Mouse (Mus musculus): Measurements from ENCODE around the gene Mrap2. TPM values are rescaled to one million over a fixed set of nuclear protein-coding genes. Genes with fewer than 3 reads are reported as not detected.

The Mrap2 gene
- polyA plus RNA-seq, 1 experiment: not detected

GRCm38 (mm10) chr9:87167001-87167830 lies 23.1 kb downstream of the Mrap2 start:
- no peak for TF ChIP-seq GATA1 (IDR thresholded peaks at IDR 0.05; ENCODE audit: low read length)

- no peak for TF ChIP-seq GATA1 (IDR thresholded peaks at IDR 0.05; ENCODE audit: low read length)
Observed at GRCm38 (mm10) chr9:87168051-87168450, 23.9 kb downstream of the Mrap2 start.

GRCm38 (mm10) chr9:87169144-87169543 lies 25.0 kb downstream of the Mrap2 start:
- TF ChIP-seq GATA1 (IDR thresholded peaks at IDR 0.05; ENCODE audit: low read length): no peak

- no peak for TF ChIP-seq GATA1 (IDR thresholded peaks at IDR 0.05; ENCODE audit: low read length)
Observed at GRCm38 (mm10) chr9:87170891-87171290, 26.8 kb downstream of the Mrap2 start.

DNA sequence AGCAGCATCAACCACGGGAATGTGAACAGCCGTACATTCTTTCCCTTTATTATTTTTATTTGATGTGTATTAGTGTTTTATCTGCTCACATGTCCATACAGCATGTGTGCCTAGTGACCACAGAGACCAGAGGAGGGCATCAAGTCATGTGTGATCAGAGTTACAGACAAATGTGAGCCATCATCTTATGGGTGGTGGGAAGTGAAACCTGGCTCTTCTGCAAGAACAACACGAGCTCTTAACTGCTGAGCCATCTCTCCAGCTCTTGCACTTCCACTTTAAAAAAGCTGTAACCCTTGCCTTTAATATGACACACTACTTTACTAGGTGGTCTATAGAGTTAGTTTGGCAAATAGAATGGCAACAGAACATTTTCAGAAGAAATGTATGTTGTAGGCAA lies 27.4 kb downstream of the Mrap2 start:
- no peak for TF ChIP-seq GATA1 (IDR thresholded peaks at IDR 0.05; ENCODE audit: low read length)

GRCm38 (mm10) chr9:87178534-87178933 lies 34.4 kb downstream of the Mrap2 start:
- TF ChIP-seq GATA1 (IDR thresholded peaks at IDR 0.05; ENCODE audit: low read length): no peak

DNA sequence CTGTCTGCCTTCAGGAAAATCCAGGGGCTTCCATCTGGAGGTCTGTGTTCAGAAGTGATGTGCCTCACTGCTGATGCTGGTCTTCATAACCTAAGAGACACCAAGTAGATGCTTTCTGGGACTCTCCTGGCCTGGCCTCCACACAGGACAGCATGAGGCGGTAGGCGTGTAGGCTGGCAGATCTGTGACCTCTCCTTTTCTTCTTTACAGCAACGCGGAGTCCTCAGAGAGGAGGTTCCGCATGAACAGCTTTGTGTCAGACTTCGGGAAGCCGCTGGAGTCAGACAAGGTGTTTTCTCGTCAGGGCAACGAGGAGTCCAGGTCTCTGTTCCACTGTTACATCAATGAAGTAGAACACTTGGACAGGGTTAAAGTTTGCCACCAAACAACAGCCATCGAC lies 38.1 kb downstream of the Mrap2 start:
- TF ChIP-seq GATA1 (IDR thresholded peaks at IDR 0.05; ENCODE audit: low read length): no peak

DNA sequence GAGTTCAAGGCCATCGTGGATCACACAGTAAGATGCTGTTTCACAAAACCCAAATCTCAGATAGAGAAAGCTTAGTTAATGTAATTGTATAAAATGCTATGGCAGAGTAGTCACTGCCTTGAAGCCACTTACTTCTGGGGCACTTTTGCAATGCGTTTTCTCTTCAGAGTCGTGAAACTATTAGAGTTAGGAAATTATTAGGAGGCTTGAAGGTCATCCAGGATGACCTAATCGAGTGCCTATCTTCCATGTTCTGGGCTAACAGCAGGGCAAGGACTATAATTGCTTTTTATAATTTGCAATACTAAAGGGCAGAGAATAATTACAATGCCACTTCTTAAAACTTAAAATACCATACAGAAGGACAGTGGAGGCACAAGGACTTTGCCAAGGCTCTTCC lies 43.2 kb downstream of the Mrap2 start:
- no peak for TF ChIP-seq GATA1 (IDR thresholded peaks at IDR 0.05; ENCODE audit: low read length)

GRCm38 (mm10) chr9:87193721-87194120 lies 49.6 kb downstream of the Mrap2 start:
- TF ChIP-seq GATA1 (IDR thresholded peaks at IDR 0.05; ENCODE audit: low read length): no peak

DNA sequence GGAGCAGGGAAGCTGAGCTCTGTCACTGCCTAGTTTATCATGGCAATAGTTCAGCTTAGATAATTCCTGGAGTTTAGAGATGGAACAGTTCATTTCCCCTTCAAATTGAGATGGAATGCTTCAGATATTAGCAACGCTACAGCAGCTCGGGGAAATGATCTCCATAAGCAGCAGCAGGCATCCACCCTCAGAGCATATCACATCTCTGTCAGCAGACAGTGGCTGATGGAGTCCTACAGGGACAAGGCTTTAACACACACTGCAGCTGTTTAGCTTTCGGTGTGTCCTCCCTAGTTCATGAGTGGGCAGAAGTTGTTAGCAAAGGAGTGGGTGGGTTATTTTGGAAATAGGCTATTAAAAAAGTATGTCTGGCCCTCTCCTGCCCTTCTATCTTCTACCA lies 53.2 kb downstream of the Mrap2 start:
- no peak for TF ChIP-seq GATA1 (IDR thresholded peaks at IDR 0.05; ENCODE audit: low read length)

- no peak for TF ChIP-seq GATA1 (IDR thresholded peaks at IDR 0.05; ENCODE audit: low read length)
Observed at GRCm38 (mm10) chr9:87198036-87198435, 53.9 kb downstream of the Mrap2 start.

- no peak for TF ChIP-seq GATA1 (IDR thresholded peaks at IDR 0.05; ENCODE audit: low read length)
Observed at GRCm38 (mm10) chr9:87200426-87200825, 56.3 kb downstream of the Mrap2 start.

GRCm38 (mm10) chr9:87200919-87201318 lies 56.8 kb downstream of the Mrap2 start:
- TF ChIP-seq GATA1 (IDR thresholded peaks at IDR 0.05; ENCODE audit: low read length): no peak

DNA sequence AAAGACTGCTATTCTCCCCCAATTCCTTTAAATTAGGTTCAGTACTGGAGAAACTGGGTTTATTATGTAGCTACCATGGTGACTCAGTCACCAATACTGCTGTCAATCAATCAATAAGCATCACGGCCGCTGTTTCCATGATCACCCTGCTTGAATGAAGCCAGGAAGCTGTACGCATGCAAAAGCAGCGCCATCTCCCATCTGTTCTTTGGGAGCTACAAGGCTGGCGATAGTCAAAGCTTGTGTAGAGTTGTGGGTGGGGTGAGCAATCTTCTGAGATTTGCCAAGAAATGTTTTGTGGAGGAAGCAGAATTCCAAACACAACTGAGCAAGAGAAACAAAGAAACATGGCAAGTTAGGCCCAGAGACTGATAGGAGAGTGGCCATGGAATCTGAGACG lies 58.3 kb downstream of the Mrap2 start:
- TF ChIP-seq GATA1 (IDR thresholded peaks at IDR 0.05; ENCODE audit: low read length): no peak

- TF ChIP-seq GATA1 (IDR thresholded peaks at IDR 0.05; ENCODE audit: low read length): no peak
Observed at GRCm38 (mm10) chr9:87210830-87211339, 66.8 kb downstream of the Mrap2 start.

DNA sequence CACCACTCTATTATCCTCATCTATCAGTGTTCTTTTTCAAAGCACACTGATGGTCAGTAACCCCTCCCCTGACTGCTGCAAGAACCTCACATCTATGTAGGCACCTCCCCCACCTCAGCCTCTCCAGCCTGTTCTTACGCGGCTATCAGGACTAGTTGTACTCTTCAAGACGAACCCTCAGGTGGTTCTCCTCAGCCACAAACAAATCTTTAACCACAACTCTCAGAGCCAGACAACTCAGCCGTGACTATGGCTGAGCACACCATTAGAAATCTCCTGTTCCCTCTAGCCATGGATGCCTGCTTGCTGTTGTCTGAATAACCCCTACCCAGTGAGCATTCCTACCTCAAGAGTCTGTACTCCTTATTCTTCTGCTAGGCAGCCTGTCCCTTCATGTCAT lies 69.1 kb downstream of the Mrap2 start:
- TF ChIP-seq GATA1 (IDR thresholded peaks at IDR 0.05; ENCODE audit: low read length): no peak

Other genes with a start within 250 kb of the Mrap2 start
- gene Ripply2, start 128.8 kb upstream of the Mrap2 start, polyA plus RNA-seq (2012): not detected in 2 replicates
- gene Cyb5r4, start 122.3 kb upstream of the Mrap2 start, polyA plus RNA-seq (2012): 10.5 and 15.7 TPM in 2 replicates
- gene Cep162, start 111.2 kb downstream of the Mrap2 start, polyA plus RNA-seq (2012): 0.51 and 0.70 TPM in 2 replicates